Mouse (Mus musculus): Measurements from ENCODE around the gene Naa25. TPM values are rescaled to one million over a fixed set of nuclear protein-coding genes. Genes with fewer than 3 reads are reported as not detected.
A peak's percentile ranks its signal among the peaks of the same experiment; 100 is the strongest.

The Naa25 gene
- total RNA-seq, 2 experiments from 2014 or later, result 39.4 to 39.8 TPM

DNA sequence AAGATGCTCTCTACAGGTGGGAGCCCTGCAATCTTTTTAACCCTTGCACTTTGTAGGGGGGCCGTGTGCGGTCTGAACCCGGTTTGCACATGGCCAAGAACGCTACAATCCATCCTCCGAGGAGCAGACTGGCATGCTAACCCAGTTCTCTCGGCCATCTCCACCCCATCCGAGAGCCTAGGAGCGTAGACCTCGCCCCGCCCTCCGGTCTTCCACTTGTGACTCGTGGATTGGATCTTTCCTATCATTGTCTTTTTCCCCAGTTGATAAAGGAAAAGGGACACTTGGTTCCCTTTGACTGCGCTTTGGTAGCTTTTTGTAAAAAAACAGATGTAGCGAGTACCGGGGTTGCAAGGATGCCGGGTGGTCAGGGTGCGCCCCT is 53.9 kb downstream of the Naa25 start, which contains the start of gene Tmem116:
Gene Tmem116 (plus strand): TSS at position 250 of the 382 bp plus-strand sequence.
- peak in 1 of 2 experiments; percentile 45 for DNase-seq (ENCODE audit: low spot score in 2 of 2)

DNA sequence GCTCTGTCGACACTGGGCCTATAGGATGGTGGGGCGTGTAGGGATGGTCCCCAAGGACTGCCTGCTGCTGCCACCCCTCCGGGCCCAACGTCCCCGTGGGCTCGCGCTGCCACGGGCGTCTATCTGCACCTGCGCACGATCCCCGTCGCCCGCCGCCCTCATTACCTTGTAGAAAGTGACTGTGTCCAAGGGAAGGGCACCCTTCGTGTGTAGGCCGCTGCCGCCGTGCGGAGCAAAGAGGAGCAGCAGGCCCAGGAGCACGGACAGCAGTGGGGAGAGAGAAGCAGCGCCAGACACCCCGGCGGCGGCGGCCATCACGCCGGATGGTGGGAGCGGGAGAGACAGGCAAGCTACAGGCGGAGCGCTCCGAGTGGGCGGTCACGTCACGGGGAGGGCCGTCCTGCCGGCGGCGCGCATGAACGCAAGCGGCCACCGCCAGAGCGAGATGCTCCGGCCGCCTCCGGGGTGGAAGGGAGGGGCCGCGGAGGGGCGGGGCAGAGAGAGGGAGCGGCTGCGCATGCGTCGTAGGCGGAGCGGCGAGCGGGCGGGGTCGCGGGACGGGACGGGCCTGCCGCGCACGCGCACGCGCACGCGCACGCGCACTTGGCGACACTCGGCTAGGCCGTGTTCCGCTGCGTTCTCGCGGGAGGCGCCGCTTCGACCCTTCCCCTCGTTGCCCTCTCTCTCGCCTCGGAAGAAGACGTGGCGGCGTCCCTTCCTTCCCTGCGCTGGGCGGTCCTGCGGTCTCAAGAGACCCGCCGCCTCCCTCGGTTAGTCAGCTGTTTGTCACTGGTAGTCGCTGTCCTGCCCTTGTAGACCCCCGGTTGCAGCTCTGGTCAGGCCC is 54.5 kb downstream of the Naa25 start, which contains the start of gene Erp29:
Gene Erp29 (minus strand): TSS at position 481 of the 844 bp plus-strand sequence.
- DNase-seq (ENCODE audit: low spot score in 2 of 2), result peak; percentile 98 to 99

DNA sequence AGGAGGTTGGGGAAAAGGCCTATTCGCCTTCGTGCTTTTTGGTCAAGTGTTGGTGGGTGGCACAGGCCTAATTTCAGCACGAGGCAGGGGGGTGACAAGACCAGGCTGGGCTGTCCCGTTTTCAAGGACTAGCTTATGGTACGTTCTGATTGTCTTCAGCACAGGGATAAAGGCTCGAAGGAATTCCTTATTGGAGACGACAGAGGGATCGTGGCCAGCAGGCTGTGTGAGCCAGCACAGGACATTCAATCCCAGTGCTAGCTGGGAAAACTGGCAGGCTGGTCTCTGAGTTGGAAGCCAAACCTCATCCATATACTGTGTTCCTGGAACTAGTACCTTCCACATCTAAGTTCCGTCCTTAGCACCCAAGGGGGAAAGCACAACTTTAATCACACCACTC is 55.2 kb downstream of the Naa25 start:
- no peak for DNase-seq (ENCODE audit: low spot score in 2 of 2)

DNA sequence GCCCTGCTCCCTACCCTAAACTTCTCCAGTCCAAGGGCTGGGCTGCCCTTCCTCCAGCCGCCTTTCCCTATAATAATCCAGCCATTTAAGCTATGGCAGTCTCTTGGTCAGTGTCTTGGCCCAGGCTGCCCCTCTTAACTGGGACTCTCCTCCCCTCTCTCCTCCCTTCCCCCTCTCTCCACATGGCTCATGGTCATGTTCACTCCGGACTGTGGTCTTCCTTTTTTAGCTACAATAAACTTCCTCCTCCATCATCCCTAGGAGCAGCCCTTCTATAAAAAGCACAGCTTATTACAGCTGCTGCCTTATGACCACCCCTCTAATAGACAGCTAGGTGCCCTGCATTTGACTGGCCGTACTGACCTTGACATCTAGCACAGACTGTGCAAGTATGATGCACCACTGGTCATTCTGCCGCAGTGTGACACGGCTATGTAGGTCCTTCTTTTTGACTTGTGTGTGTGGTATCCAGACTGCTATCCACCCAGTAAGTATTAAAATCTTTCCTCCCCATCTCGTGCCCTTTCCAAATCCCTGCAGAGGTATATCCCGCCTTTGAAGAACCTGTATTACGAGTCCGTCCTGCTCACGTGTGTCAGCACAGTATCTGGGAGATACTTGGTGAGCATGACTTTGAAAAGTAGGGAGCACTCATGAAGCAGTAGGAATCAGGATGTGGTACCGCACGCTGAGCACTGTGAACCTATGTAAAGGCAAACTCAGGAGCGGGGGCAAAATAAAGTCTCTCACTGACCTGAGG is 56.2 kb downstream of the Naa25 start:
- no peak for DNase-seq (ENCODE audit: low spot score in 2 of 2)

DNA sequence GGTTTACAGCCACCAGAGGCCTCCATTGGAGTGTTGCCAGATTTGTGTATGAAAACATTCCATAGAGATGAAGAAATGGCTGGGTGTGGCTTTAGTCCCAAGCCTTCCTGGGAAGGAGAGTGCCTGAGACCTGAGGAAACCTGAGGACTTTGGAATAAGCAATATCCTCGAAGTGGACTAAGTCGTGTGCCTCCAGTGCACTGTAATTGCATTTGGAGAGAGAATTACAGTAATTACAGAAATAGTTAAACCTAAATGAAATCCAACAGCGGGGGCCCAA is 56.7 kb downstream of the Naa25 start:
- DNase-seq (ENCODE audit: low spot score in 2 of 2), result no peak

DNA sequence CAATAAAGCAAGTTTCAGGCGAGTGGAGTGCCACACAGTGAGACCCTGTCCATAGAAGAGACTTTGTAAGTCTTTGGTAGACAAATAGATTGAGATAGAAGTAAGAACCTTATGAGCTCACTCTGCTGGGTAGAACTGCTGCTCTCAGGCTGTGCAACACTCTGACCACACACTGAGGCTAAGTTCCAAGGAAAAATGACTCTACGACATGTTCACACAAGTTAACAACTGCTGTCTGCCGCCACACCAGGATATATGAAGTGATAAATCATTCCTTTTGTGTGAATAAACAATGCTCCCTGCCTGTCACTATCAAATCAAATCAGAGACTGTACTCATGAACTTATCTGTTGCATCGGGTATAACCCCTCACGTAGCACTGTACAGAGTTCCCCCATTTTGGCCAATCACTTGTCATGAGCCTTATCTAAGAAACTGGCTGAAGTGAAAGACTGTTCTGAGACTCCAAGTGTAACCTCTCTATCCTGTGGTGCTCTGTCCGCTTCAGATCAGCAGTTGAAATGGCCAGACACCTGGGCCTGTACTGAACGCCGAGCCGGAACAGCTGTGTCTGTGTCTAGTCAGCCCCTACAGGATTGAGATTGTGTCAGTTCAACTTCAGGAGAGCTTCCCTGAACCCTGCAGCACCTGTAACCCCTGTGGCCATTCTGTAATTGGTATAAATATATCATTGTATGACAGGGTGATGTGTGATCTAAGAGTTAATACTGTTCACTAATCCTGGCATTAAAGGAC is 58.0 kb downstream of the Naa25 start:
- DNase-seq (ENCODE audit: low spot score in 2 of 2), result no peak

DNA sequence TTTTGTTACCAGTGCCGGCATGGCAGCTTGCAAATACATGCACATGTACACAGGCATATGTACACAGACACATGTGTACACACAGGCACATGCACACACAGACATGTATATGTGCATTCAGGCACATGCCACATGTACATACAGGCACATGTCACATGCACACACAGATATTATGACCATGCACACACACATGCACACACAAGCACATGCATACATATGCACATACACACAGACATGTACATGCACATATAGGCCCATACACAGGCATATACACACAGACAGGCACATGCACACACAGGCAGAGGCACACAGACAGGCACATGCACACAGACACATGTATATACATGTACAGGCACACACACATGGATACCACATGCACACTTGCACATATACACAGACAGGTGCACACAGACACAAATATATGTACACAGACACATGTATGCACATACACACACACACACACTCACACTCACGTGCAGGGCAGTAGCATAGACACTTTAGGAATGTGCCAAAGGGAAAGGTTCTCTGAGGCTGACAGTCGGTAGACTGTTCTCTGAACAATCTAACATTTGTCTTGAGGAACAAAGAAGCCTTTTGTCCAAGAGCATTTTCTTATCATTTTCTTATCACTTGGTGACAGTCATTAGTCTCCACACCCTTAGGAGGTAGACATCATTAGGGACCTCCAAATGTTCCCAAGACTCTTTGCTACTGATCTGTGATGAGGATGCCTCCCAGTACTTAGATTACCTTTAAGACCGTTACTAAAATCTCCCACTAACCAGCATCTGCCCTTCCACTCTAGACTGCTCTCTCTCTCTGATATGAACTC is 63.8 kb downstream of the Naa25 start:
- DNase-seq (ENCODE audit: low spot score in 2 of 2), result no peak

DNA sequence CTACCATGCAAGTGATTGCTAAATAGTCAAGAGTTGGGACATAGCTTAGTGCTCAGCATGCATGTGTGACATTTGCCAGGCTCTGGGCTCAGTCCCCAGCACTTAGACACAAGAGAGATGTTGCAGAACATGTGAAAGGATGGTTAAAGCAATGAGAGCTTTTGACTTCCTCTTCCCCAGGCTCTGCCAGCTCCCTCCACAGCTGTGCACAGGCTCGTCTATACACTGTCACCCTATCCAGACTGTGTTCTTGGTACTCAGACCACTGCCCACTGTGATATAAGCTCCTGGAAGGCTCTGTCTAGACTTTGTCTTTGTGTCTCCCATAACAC is 64.4 kb downstream of the Naa25 start:
- DNase-seq (ENCODE audit: low spot score in 2 of 2), result no peak

DNA sequence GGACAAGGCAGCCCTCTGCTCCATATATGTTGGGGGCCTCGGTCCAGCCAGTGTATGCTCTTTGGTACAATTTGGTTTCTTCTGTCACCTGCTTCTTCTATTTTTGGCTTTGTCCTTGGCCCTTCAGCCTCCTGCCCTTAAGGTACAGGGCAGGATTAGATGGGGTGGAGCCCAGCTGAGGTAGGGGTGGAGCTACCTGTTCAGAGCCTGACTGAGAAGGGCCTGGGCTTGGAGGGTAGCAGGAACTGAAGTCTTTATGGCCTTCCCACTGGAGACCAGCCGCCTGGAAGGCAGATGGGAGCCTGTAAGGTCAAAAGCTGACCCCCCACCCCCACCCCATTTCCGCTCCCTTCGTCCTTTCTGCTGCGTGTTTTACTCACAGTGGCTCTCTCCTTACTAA is 65.2 kb downstream of the Naa25 start:
- DNase-seq (ENCODE audit: low spot score in 2 of 2), result no peak

DNA sequence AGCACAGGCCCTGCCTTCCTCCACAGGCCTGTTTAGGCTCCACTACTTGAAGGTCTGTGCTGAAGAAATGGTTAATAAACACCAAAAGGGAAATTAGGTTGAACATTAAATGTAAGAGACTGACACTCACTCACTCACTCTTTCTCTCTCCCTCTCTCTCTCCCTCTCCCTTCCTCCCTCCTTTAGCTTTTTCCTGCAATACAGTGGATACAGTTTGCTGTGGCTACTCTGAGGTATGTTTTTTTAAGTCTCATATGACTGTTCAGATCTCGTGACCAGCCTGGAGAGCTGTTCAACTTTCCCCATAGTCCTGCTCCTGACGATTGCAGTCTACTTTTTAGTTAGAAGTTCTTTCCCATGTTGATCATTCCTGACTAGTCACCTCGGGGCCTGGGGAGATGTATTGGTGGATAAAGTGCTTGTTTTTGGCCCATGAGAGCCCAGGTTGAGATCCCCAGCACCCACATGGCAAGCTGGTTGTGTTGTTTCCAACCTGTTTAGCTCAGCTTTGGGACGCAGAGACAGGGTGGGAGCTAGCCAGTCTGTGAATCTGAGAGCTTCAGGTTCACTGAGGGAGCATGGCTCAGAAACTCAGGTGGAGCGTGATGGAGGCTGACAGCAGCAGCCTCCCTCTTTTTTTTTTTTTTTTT is 66.0 kb downstream of the Naa25 start:
- no peak for DNase-seq (ENCODE audit: low spot score in 2 of 2)

DNA sequence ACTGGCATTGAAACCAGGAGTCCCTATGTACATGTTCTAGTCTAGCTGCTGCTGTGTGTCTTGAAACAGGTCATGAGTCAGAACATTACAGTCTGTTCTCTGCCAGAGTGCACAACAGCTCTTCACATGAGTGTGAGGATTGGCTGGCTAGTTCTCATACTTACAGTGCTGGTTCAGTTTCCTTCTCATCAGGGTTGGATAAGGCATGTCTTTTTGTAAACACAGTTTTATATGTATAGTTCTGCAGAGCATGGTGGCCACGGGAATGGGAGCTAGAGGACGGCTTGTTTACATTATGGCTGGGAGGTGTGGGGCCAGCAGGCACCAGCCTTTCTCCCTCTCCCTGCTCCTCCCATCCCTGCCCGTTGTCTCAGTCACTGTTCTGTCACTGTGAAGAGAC is 71.8 kb downstream of the Naa25 start:
- DNase-seq (ENCODE audit: low spot score in 2 of 2), result no peak

DNA sequence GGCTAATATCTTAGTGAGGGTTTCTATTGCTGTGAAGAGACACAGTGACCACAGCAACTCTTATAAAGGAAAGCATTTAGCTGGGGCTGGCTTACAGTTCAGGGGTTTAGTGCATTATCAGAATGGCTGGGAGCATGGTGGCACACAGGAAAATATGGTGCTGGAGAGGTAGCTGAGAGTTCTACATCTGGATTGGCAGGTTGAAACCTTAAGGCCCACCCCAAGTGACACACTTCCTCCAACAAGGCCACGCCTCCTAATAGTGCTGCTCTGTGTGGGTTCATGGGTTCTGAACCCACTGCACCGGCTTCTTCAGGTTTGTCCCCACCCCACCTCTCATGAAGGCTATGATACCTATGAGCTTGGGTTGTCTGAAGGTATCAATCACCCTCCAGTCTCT is 74.7 kb downstream of the Naa25 start:
- no peak for DNase-seq (ENCODE audit: low spot score in 2 of 2)

DNA sequence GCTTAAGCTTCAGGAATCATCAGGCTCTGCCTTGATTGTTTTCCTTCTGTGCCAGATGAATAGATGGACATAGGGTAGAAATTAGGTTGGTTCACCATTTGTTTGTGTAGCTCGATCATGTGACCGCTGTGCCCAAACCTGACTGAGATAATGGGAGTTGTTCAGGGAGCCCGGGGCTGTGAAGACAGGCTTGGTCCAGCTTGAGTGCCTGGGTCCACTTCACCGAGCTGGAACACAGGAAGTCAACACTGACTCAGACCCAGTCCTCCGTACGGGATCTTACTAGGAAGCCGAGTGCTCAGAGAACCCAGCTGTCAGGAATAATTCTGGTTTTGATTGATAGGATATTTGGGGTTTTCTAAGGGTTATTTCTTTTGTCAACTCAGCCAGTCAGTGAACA is 76.9 kb downstream of the Naa25 start:
- DNase-seq (ENCODE audit: low spot score in 2 of 2), result no peak

DNA sequence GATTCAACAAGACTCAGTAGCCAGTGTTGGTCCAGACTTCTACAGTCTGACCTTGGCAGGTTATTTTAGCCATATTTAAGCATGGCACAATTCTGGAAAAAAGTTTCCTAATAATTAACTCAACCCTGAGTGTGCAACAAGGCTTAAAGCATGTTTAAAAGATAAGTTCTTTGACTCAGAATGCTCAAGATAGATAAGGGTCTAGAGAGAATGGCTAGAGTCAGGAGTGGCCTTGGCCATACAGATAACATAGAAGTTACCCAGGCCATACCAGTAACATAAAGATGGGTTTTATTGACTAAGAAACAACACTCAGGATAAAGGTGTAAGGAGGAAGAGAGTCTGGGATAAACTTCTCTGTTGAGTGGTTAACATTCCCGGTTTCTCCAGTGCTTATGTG is 78.3 kb downstream of the Naa25 start:
- DNase-seq (ENCODE audit: low spot score in 2 of 2), result no peak

DNA sequence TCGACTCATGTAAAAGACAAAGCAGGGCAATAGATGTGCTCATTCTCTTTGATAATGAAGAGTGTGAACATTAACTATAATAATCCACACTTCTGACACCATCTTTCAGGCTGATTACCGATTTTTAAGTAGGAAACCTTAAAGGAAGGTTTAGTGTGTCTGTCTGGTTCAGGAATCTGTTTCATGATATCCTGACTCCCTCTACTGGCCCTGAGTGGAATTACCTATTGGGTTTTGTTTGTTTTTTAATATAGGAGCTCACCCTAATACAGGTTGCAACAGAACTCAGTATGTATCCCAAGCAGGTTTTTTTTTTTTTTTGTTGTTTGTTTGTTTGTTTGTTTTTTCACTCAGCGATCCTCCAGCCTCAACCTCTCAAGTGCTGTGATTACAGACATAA is 79.9 kb downstream of the Naa25 start:
- peak in 1 of 2 experiments; percentile 81 for DNase-seq (ENCODE audit: low spot score in 2 of 2)

DNA sequence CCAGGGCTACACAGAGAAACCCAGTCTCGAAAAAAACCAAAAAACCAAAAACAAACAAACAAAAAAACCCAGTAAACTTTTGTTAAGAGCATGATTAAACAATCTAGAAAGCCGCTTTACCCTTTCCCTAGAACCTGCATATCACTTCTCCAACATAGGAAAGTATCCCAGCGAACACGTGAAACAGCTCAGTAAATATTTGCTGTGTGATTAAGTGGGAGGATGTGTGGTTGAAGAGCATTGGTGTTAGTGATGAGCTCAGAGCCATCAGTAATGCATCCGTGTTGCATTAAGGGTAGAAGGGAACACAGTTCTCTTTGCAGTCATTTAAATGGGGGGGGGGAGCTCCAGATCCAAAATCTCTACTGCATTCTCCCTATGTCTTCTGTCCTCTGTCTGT is 87.1 kb downstream of the Naa25 start:
- DNase-seq (ENCODE audit: low spot score in 2 of 2), result no peak

DNA sequence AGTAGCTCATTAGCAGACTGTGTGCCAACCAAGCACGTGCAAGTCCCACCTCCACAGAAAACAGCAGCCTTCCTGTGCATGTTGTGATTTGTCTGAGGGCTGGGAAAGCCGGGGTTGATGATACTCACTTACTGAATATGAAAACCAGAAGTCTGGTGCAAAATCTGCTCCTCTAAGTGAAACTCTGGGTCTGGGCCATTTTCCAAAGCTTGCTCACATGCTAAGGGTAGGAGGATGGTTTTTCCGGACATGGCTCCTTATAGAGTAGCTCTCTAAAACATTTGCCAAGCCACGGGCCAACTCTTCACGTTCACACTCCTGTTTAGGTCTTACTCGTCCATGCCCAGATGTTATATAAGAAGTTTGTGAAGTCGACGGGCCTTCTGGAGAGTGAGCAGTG is 95.6 kb downstream of the Naa25 start:
- DNase-seq (ENCODE audit: low spot score in 2 of 2), result peak; percentile 38 to 66
